In genomic region chr4:154460021-154460420, GRCm38 (mm10) we compare ENCODE assay signal across 22 mouse cellular contexts.
"Had no signal": no experiment of that assay in that cellular context is flagged by ENCODE, and none has a peak within 500 bp of the region (broad histone marks: within the 10 kb centered on the region; RNA-seq: fewer than 3 reads in every experiment).

No protein-coding gene starts in this region.

- ATAC-seq: forebrain, embryonic 13.5 days; forebrain, embryonic 14.5 days; forebrain, embryonic 15.5 days; forebrain, embryonic 16.5 days; forebrain, postnatal 0 days had no signal

- DNase-seq: cerebellum, adult 2 months; cerebellum, adult 8-10 months; cerebellum, adult 9-10 months; cerebellum, adult 9-11 months; cerebellum, postnatal 10 days; cerebellum, postnatal 14 days; cerebellum, postnatal 25 days; cerebellum, postnatal 36 days; embryo, embryonic 11 days; forebrain, postnatal 0 days; gastrocnemius, adult 2 months; gastrocnemius, postnatal 10 days; gastrocnemius, postnatal 14 days; gastrocnemius, postnatal 25 days; gastrocnemius, postnatal 36 days; heart, adult 11 months; heart, adult 18-20 months; heart, adult 2 months had no signal
